Mouse (Mus musculus): Measurements from ENCODE around the gene Aldh1l1.

DNA sequence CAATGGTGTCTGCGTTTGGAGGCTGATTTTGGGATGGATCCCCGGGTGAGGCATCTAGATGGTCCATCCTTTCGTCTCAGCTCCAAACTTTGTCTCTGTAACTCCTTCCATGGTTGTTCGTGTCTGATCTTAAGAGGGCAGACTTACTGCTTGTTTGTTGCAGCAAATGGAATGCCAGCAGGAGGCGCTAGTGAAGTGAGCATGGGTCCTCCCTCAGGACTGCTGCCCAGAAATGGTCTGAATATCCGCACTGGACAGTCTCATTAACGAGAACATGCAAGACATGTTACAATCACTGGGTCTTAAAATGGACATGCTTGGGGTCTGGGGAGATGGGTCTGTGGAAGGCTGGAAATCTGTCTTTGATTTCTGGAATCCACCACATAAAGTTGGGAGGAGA, 36.0 kb upstream of the Aldh1l1 start:
- TF ChIP-seq CTCF (IDR thresholded peaks at IDR 0.05; ENCODE audit: low read depth, low read length) (peak; percentile 33; the same call in 1 of the 2 replicates), TAL1 (conservative IDR thresholded peaks at IDR 0.05; ENCODE audit: low read depth, low read length) (no peak), POLR2AphosphoS5 (IDR thresholded peaks at IDR 0.05; ENCODE audit: insufficient replicate concordance, low read depth, low read length) (no peak)

Data from G1E (cell line).